Mouse (Mus musculus): ENCODE measurements around the gene Rita1.

- TF ChIP-seq CTCF (IDR thresholded peaks at IDR 0.05; ENCODE audit: low read depth, low read length) (peak; percentile 72), GATA1 (IDR thresholded peaks at IDR 0.05; ENCODE audit: borderline replicate concordance, low read length) (no peak), TAL1 (conservative IDR thresholded peaks at IDR 0.05; ENCODE audit: low read depth, low read length) (no peak), GATA2 (IDR thresholded peaks at IDR 0.05; ENCODE audit: borderline replicate concordance, low read depth, low read length) (no peak), POLR2AphosphoS5 (IDR thresholded peaks at IDR 0.05; ENCODE audit: insufficient replicate concordance, low read depth, low read length) (no peak)
Measured at GRCm38 (mm10) chr5:120615903-120616302, 3.5 kb upstream of the Rita1 start.

All from G1E (cell line).